ENCODE assay signal across 9 mouse cellular contexts in the genomic region with DNA sequence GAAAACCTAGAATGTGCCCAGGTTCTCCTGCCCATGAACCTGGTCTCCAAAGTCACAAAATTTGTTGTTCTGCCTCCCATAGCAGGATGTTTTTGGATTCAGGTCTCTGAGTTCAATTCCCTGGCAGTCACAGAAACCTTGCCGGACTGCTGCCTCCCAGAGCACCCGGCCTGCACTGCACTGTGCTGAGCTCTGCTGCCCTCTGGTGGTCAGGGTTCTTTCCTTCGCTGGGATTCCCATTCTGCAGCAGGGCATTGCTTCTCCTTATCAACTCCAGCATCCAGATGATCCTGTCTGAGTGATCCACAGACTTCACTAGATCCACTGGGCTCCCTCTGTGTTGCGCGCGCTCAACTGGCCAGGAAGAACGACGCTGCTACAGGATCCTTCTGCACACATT. TPM values are rescaled to one million over a fixed set of nuclear protein-coding genes. Genes with fewer than 3 reads are reported as not detected.
DNase-seq lines count a peak whose midpoint lies in the region; ATAC-seq and TF ChIP-seq lines count a peak whose summit lies in the region.
"Had no signal": no experiment of that assay in that cellular context is flagged by ENCODE, and none has a peak within 500 bp of the region (broad histone marks: within the 10 kb centered on the region; RNA-seq: fewer than 3 reads in every experiment).

No protein-coding gene starts in this region.

- TF ChIP-seq CTCF in G1E (IDR thresholded peaks at IDR 0.05; ENCODE audit: low read depth, low read length) = peak; percentile 84
- peak; percentile 96 for TF ChIP-seq CTCF in lung, embryonic 14.5 days (IDR thresholded peaks at IDR 0.05; ENCODE audit: low read depth)

- H3K4me2 ChIP-seq in lung, embryonic 14.5 days = no peak overlapping the region
- H3K4me2 ChIP-seq: limb, embryonic 12.5 days had no signal

- DNase-seq in G1E (ENCODE audit: low spot score) = peak; percentile 72
- DNase-seq in adrenal gland, postnatal 36 days = peak; percentile 72 to 81
- DNase-seq in embryonic facial prominence, embryonic 10.5 days (ENCODE audit: low spot score) = peak; percentile 87
- DNase-seq in heart, embryonic 10.5 days (ENCODE audit: low spot score) = peak; percentile 82
- DNase-seq in kidney, postnatal 14 days = peak; percentile 54
- DNase-seq in lung, embryonic 14.5 days = peak; percentile 91
- DNase-seq in retina, adult 2 months (ENCODE audit: low read depth, low spot score) = peak; percentile 41
- DNase-seq in thymus, postnatal 4 days = peak; percentile 83

- H3K36me3 ChIP-seq in G1E (replicated peaks) = no peaks in the 10 kb centered on the region
- H3K36me3 ChIP-seq in embryonic facial prominence, embryonic 10.5 days (replicated peaks) = no peaks in the 10 kb centered on the region
- H3K36me3 ChIP-seq in heart, embryonic 10.5 days = no peaks in the 10 kb centered on the region
- H3K36me3 ChIP-seq in lung, embryonic 14.5 days (ENCODE audit: insufficient read depth) = no peaks in the 10 kb centered on the region
- H3K36me3 ChIP-seq: limb, embryonic 12.5 days had no signal

- no peak overlapping the region for H3K9ac ChIP-seq in lung, embryonic 14.5 days
- H3K9ac ChIP-seq: limb, embryonic 12.5 days had no signal

- peak; percentile 45; the same call in 1 of the 2 replicates for ATAC-seq in G1E (ENCODE audit: extremely low read depth, insufficient number of reproducible peaks, low FRiP score, poor library complexity, severe bottlenecking)
- ATAC-seq in lung, embryonic 14.5 days (ENCODE audit: insufficient read depth) = peak; percentile 78

- 10% methylated on average over 8 of the region's 8 CpGs for WGBS in embryonic facial prominence, embryonic 10.5 days
- WGBS in heart, embryonic 10.5 days = 21% methylated on average over 8 of the region's 8 CpGs
- 27% methylated on average over 8 of the region's 8 CpGs for WGBS in lung, embryonic 14.5 days

- H3K27ac ChIP-seq in embryonic facial prominence, embryonic 10.5 days (replicated peaks) = no peak overlapping the region
- H3K27ac ChIP-seq in heart, embryonic 10.5 days = no peak overlapping the region
- H3K27ac ChIP-seq in lung, embryonic 14.5 days (ENCODE audit: low read depth) = no peak overlapping the region
- H3K27ac ChIP-seq: limb, embryonic 12.5 days had no signal

- H3K4me1 ChIP-seq in G1E (ENCODE audit: insufficient read depth, low read depth, low read length) = no peaks in the 10 kb centered on the region
- no peaks in the 10 kb centered on the region for H3K4me1 ChIP-seq in embryonic facial prominence, embryonic 10.5 days
- no peaks in the 10 kb centered on the region for H3K4me1 ChIP-seq in heart, embryonic 10.5 days
- H3K4me1 ChIP-seq in lung, embryonic 14.5 days (ENCODE audit: insufficient read depth) = no peaks in the 10 kb centered on the region
- H3K4me1 ChIP-seq: limb, embryonic 12.5 days had no signal

- H3K4me3 ChIP-seq in G1E (ENCODE audit: low read depth, low read length) = no peak overlapping the region
- no peak overlapping the region for H3K4me3 ChIP-seq in embryonic facial prominence, embryonic 10.5 days
- no peak overlapping the region for H3K4me3 ChIP-seq in heart, embryonic 10.5 days
- H3K4me3 ChIP-seq in lung, embryonic 14.5 days (ENCODE audit: low read depth, low read length) = no peak overlapping the region
- H3K4me3 ChIP-seq: limb, embryonic 12.5 days had no signal

- no peaks in the 10 kb centered on the region; the same call in 1 of the 2 replicates for H3K27me3 ChIP-seq in G1E (ENCODE audit: insufficient read depth, low read length)
- H3K27me3 ChIP-seq in embryonic facial prominence, embryonic 10.5 days (replicated peaks; ENCODE audit: low read depth, poor library complexity, severe bottlenecking) = no peaks in the 10 kb centered on the region
- H3K27me3 ChIP-seq in heart, embryonic 10.5 days (ENCODE audit: insufficient read depth, poor library complexity, severe bottlenecking) = no peaks in the 10 kb centered on the region
- H3K27me3 ChIP-seq in lung, embryonic 14.5 days (ENCODE audit: insufficient read depth, low read length) = no peaks in the 10 kb centered on the region
- H3K27me3 ChIP-seq: limb, embryonic 12.5 days had no signal

- no peaks in the 10 kb centered on the region for H3K9me3 ChIP-seq in G1E (replicated peaks)
- no peaks in the 10 kb centered on the region for H3K9me3 ChIP-seq in embryonic facial prominence, embryonic 10.5 days
- no peaks in the 10 kb centered on the region for H3K9me3 ChIP-seq in heart, embryonic 10.5 days
- no peaks in the 10 kb centered on the region for H3K9me3 ChIP-seq in lung, embryonic 14.5 days (ENCODE audit: low read depth, low read length)
- H3K9me3 ChIP-seq: limb, embryonic 12.5 days had no signal

RNA-seq across cellular contexts. Expression of gene Amer3, which starts 22.9 kb away (rescaled TPM):
- not detected in 2 replicates for total RNA-seq in G1E (2014; fragmentation: Nextera tagmentation)
- total RNA-seq in G1E (2017) = 0.05 and 0.06 TPM in 2 replicates
- not detected in 2 replicates for polyA plus RNA-seq in G1E (2012)
- under 1 TPM; 0.46 to 0.50 TPM for total RNA-seq in adrenal gland, postnatal 36 days (2021)
- 0.64 TPM in 2 replicates for polyA plus RNA-seq in embryonic facial prominence, embryonic 10.5 days (2016; fragmentation: Nextera tagmentation; extraction: Ambion mirVana)
- polyA plus RNA-seq in heart, embryonic 10.5 days (2016; fragmentation: Nextera tagmentation; extraction: Ambion mirVana) = 0.10 TPM in 1 of 2 replicates, not detected in the other
- polyA plus RNA-seq in lung, embryonic 14.5 days (2014; fragmentation: Nextera tagmentation; extraction: Ambion mirVana) = 0.11 TPM in 1 of 2 replicates, not detected in the other

RNA-seq across cellular contexts. Expression of gene Prss40, which starts 41.6 kb away (rescaled TPM):
- total RNA-seq in G1E (2014; fragmentation: Nextera tagmentation) = not detected in 2 replicates
- total RNA-seq in G1E (2017) = 0.17 and 0.33 TPM in 2 replicates
- not detected in 2 replicates for polyA plus RNA-seq in G1E (2012)
- total RNA-seq in adrenal gland, postnatal 36 days (2021) = not detected
- not detected in 2 replicates for polyA plus RNA-seq in embryonic facial prominence, embryonic 10.5 days (2016; fragmentation: Nextera tagmentation; extraction: Ambion mirVana)
- polyA plus RNA-seq in heart, embryonic 10.5 days (2016; fragmentation: Nextera tagmentation; extraction: Ambion mirVana) = 0.13 TPM in 1 of 2 replicates, not detected in the other
- polyA plus RNA-seq in lung, embryonic 14.5 days (2014; fragmentation: Nextera tagmentation; extraction: Ambion mirVana) = not detected in 2 replicates

Comparison
In these comparisons a context has a peak if more than half of its experiments do, and no peak if none do; other contexts are left out.
1. DNase-seq: peak in every context shown above with its lines; median percentile 91 in lung, embryonic 14.5 days; 87 in embryonic facial prominence, embryonic 10.5 days; 83 in thymus, postnatal 4 days; 82 in heart, embryonic 10.5 days; 76 in adrenal gland, postnatal 36 days; 72 in G1E; 54 in kidney, postnatal 14 days; 41 in retina, adult 2 months.